Mouse (Mus musculus): ENCODE data around the gene Uevld.

DNA sequence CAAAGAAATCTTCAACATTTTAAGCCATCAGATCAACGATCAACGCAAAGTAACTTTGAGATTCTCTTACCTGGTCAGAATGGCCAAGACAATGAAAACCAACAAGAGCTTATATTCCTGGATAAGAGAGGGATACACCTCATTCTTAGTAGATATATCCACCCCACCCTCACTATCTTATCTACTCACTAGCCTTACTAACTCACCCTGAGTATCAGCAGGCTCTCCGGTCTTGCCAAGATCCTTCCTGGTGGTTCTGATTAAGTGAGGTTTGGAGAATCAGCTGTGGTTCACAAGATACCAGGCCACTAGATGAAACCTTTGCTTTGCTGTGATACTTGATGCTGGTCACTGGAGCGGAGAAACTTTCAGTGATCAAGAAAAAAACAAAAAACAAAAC is 16.3 kb upstream of the Uevld start:
- TF ChIP-seq CTCF (IDR thresholded peaks at IDR 0.05; ENCODE audit: low read depth) (no peak), EP300 (IDR thresholded peaks at IDR 0.05; ENCODE audit: low read depth) (no peak)
